ENCODE assay signal across 8 mouse cellular contexts in genomic region chr9:119430311-119430710, GRCm38 (mm10). TPM values are rescaled to one million over a fixed set of nuclear protein-coding genes. Genes with fewer than 3 reads are reported as not detected.
DNase-seq lines count a peak whose midpoint lies in the region; ATAC-seq and TF ChIP-seq lines count a peak whose summit lies in the region.

No protein-coding gene starts in this region.

- peak; percentile 56; the same call in 1 of the 2 replicates for TF ChIP-seq CTCF in spleen, adult 2 months (IDR thresholded peaks at IDR 0.05; ENCODE audit: extremely low read depth, insufficient read depth, insufficient read length, insufficient replicate concordance)

- no peak overlapping the region for H3K4me3 ChIP-seq in intestine, embryonic 15.5 days (replicated peaks)
- no peak overlapping the region for H3K4me3 ChIP-seq in midbrain, embryonic 11.5 days (ENCODE audit: low read depth, low read length)
- no peak overlapping the region for H3K4me3 ChIP-seq in spleen, adult 2 months (ENCODE audit: extremely low read depth, insufficient read depth, insufficient read length)

- no peak for TF ChIP-seq POLR2A in spleen, adult 2 months (IDR thresholded peaks at IDR 0.05; ENCODE audit: low read depth, low read length)

- no peak overlapping the region for H3K4me2 ChIP-seq in intestine, embryonic 15.5 days (replicated peaks)
- no peak overlapping the region for H3K4me2 ChIP-seq in midbrain, embryonic 11.5 days

- H3K9me3 ChIP-seq in intestine, embryonic 15.5 days = no peaks in the 10 kb centered on the region
- H3K9me3 ChIP-seq in midbrain, embryonic 11.5 days (ENCODE audit: control insufficient read depth, low read length) = no peaks in the 10 kb centered on the region

- H3K4me1 ChIP-seq in intestine, embryonic 15.5 days (replicated peaks) = peaks cover 16% of the 10 kb centered on the region
- H3K4me1 ChIP-seq in midbrain, embryonic 11.5 days (ENCODE audit: control insufficient read depth, insufficient read depth, low read length) = no peaks in the 10 kb centered on the region
- H3K4me1 ChIP-seq in spleen, adult 2 months (ENCODE audit: control insufficient read depth, insufficient read depth, insufficient read length) = no peaks in the 10 kb centered on the region

- no peak overlapping the region for H3K9ac ChIP-seq in intestine, embryonic 15.5 days
- H3K9ac ChIP-seq in midbrain, embryonic 11.5 days (ENCODE audit: low read length) = no peak overlapping the region

- no peaks in the 10 kb centered on the region for H3K27me3 ChIP-seq in intestine, embryonic 15.5 days (replicated peaks)
- no peaks in the 10 kb centered on the region for H3K27me3 ChIP-seq in midbrain, embryonic 11.5 days (ENCODE audit: control insufficient read depth, insufficient read depth, low read length)
- no peaks in the 10 kb centered on the region for H3K27me3 ChIP-seq in spleen, adult 2 months (ENCODE audit: control insufficient read depth, insufficient read depth, low read length)

- DNase-seq in adipocyte (ENCODE audit: low spot score) = peak; percentile 82
- peak; percentile 70 to 84 for DNase-seq in cerebellum, postnatal 4 days (ENCODE audit: low spot score in 2 of 2)
- DNase-seq in gastrocnemius, postnatal 10 days = peak; percentile 80
- peak; percentile 87 to 88 for DNase-seq in left cerebral cortex, postnatal 14 days (ENCODE audit: low spot score in 2 of 2)
- DNase-seq in midbrain, embryonic 11.5 days (ENCODE audit: low spot score, missing footprints) = peak; percentile 92
- DNase-seq in spleen, adult 2 months (ENCODE audit: low read depth in 1 of 2, low spot score in 2 of 2) = peak; percentile 9 to 46

- H3K36me3 ChIP-seq in intestine, embryonic 15.5 days = peaks cover 7% of the 10 kb centered on the region; the same call in 1 of the 2 replicates
- H3K36me3 ChIP-seq in midbrain, embryonic 11.5 days (ENCODE audit: control insufficient read depth, insufficient read depth, low read length) = peaks cover 23% of the 10 kb centered on the region
- no peaks in the 10 kb centered on the region for H3K36me3 ChIP-seq in spleen, adult 2 months (ENCODE audit: control insufficient read depth, insufficient read depth, low read length)

- H3K27ac ChIP-seq in intestine, embryonic 15.5 days = no peak overlapping the region
- no peak overlapping the region for H3K27ac ChIP-seq in midbrain, embryonic 11.5 days (ENCODE audit: low read depth, low read length)
- H3K27ac ChIP-seq in spleen, adult 2 months (ENCODE audit: insufficient read depth, low read length) = no peak overlapping the region

- ATAC-seq in intestine, embryonic 15.5 days = peak; percentile 59
- ATAC-seq in midbrain, embryonic 11.5 days (ENCODE audit: low FRiP score) = peak; percentile 74; the same call in 1 of the 2 replicates
- ATAC-seq in activated CD4-positive, CD25-positive, alpha-beta regulatory T cell, adult 4 months = no peak

- WGBS in intestine, embryonic 15.5 days = 44% methylated on average over 7 of the region's 7 CpGs
- WGBS in midbrain, embryonic 11.5 days = 65% methylated on average over 7 of the region's 7 CpGs
- 52% methylated on average over 7 of the region's 7 CpGs for WGBS in spleen, adult 2 months

- intact Hi-C loops in left cerebral cortex, postnatal 14 days (cut with DNase I) = loop anchor here (5.0 kb wide), 1 partner anchor 73 kb away; the partner anchor contains the start of gene Xylb

RNA-seq across cellular contexts. Expression of gene Exog, which starts 14.4 kb away (rescaled TPM):
- 1 to 10 TPM; 2.4 to 3.1 TPM for total RNA-seq in gastrocnemius, postnatal 10 days (2021)
- polyA plus RNA-seq in intestine, embryonic 15.5 days (2015; fragmentation: Nextera tagmentation; extraction: Ambion mirVana) = 19.6 and 19.9 TPM in 2 replicates
- total RNA-seq in left cerebral cortex, postnatal 14 days (2021) = 10 to 100 TPM; 23.8 to 24.7 TPM
- 39.5 and 39.9 TPM in 2 replicates for polyA plus RNA-seq in midbrain, embryonic 11.5 days (2014; fragmentation: Nextera tagmentation; extraction: Ambion mirVana)
- 1.9 and 2.2 TPM in 2 replicates for polyA plus RNA-seq in spleen, adult 2 months (2012; rRNA removed)
- polyA plus RNA-seq in activated CD4-positive, CD25-positive, alpha-beta regulatory T cell, adult 4 months (2017; shearing (Covaris generic)) = 10 to 100 TPM in 1 of 2 experiments, 1 to 10 TPM in 1; 8.6 to 10.5 TPM

RNA-seq across cellular contexts. Expression of gene Acvr2b, which starts 28.4 kb away (rescaled TPM):
- 10 to 100 TPM in 1 of 2 experiments, 1 to 10 TPM in 1; 7.5 to 14.3 TPM for total RNA-seq in gastrocnemius, postnatal 10 days (2021)
- polyA plus RNA-seq in intestine, embryonic 15.5 days (2015; fragmentation: Nextera tagmentation; extraction: Ambion mirVana) = 20.9 and 22.7 TPM in 2 replicates
- 10 to 100 TPM; 12.7 to 14.6 TPM for total RNA-seq in left cerebral cortex, postnatal 14 days (2021)
- polyA plus RNA-seq in midbrain, embryonic 11.5 days (2014; fragmentation: Nextera tagmentation; extraction: Ambion mirVana) = 70.1 and 95.4 TPM in 2 replicates
- 1.3 and 1.5 TPM in 2 replicates for polyA plus RNA-seq in spleen, adult 2 months (2012; rRNA removed)
- not detected for polyA plus RNA-seq in activated CD4-positive, CD25-positive, alpha-beta regulatory T cell, adult 4 months (2017; shearing (Covaris generic))

Comparison
In these comparisons a context has a peak if more than half of its experiments do, and no peak if none do; other contexts are left out.
1. DNase-seq: peak in every context shown above with its lines; median percentile 92 in midbrain, embryonic 11.5 days; 88 in left cerebral cortex, postnatal 14 days; 82 in adipocyte; 80 in gastrocnemius, postnatal 10 days; 77 in cerebellum, postnatal 4 days; 28 in spleen, adult 2 months.